Mouse (Mus musculus) spleen, postnatal 10 days (tissue): ENCODE measurements around the gene Selenok.

Experiments
- DNase-seq, 2 experiments: peaks; one replicate each; pipeline ENCODE4 v3.0.0; 2021 to 2022; ENCODE audit warnings: low spot score in 2 of 2

Gene Selenok

GRCm38 (mm10) chr14:29996000-29996751 is 28.1 kb downstream of the Selenok start:
- DNase-seq, result no peak

GRCm38 (mm10) chr14:29997345-29997744 is 29.2 kb downstream of the Selenok start:
- no peak for DNase-seq

GRCm38 (mm10) chr14:29998747-29999474 is 30.8 kb downstream of the Selenok start:
- no peak for DNase-seq

GRCm38 (mm10) chr14:29999475-29999811 is 31.3 kb downstream of the Selenok start:
- DNase-seq, result no peak

- peak in 1 of 2 experiments; percentile 30 for DNase-seq
These were observed 40.8 kb downstream of the Selenok start, which contains the start of the genes Il17rb and Chdh for GRCm38 (mm10) chr14:30008733-30009575. TSS of gene Il17rb (minus strand) at chr14:30008896. TSS of gene Chdh (plus strand) at chr14:30009023.

GRCm38 (mm10) chr14:30009864-30010560 is 41.9 kb downstream of the Selenok start:
- DNase-seq, result no peak

GRCm38 (mm10) chr14:30011886-30012560 is 43.9 kb downstream of the Selenok start:
- DNase-seq, result no peak

GRCm38 (mm10) chr14:30014487-30014886 is 46.4 kb downstream of the Selenok start:
- no peak for DNase-seq

GRCm38 (mm10) chr14:30015008-30015407 is 46.9 kb downstream of the Selenok start:
- DNase-seq, result no peak

- no peak for DNase-seq
These were observed 48.6 kb downstream of the Selenok start for GRCm38 (mm10) chr14:30016666-30017065.

- DNase-seq, result no peak
These were observed 49.8 kb downstream of the Selenok start for GRCm38 (mm10) chr14:30017794-30018462.

- DNase-seq, result no peak
These were observed 50.3 kb downstream of the Selenok start for GRCm38 (mm10) chr14:30018463-30018801.

GRCm38 (mm10) chr14:30018846-30019245 is 50.7 kb downstream of the Selenok start:
- DNase-seq, result no peak

GRCm38 (mm10) chr14:30019375-30019774 is 51.3 kb downstream of the Selenok start:
- DNase-seq, result no peak

GRCm38 (mm10) chr14:30019792-30020575 is 51.9 kb downstream of the Selenok start:
- no peak for DNase-seq

- DNase-seq, result no peak
These were observed 54.4 kb downstream of the Selenok start for GRCm38 (mm10) chr14:30022471-30022870.

- no peak for DNase-seq
These were observed 56.3 kb downstream of the Selenok start for GRCm38 (mm10) chr14:30024387-30024786.
